Mouse (Mus musculus): ENCODE measurements around the gene Rfk. TPM values are rescaled to one million over a fixed set of nuclear protein-coding genes. Genes with fewer than 3 reads are reported as not detected.

Gene Rfk
- 81.7 TPM for polyA plus RNA-seq (2017; shearing (Covaris generic))

GRCm38 (mm10) chr19:17393841-17394591 is at the start of gene Rfk:
Gene Rfk (plus strand): TSS chr19:17394043.

GRCm38 (mm10) chr19:17372701-17373100 is 21.1 kb upstream of the Rfk start, which contains the start of gene Gcnt1:
Gene Gcnt1 (minus strand): TSS chr19:17372844.

Other genes with a start within 250 kb of the Rfk start
- 3.6 TPM for gene Gcnt1, start 21.2 kb upstream of the Rfk start, polyA plus RNA-seq (2017; shearing (Covaris generic))

All from effector memory CD4-positive, alpha-beta T cell, adult 5 months (primary cell).